Mouse (Mus musculus): ENCODE measurements around the gene Lpar3. TPM values are rescaled to one million over a fixed set of nuclear protein-coding genes. Genes with fewer than 3 reads are reported as not detected.

Gene Lpar3
- polyA plus RNA-seq, 1 experiment from 2014 or later = 2.1 TPM

GRCm38 (mm10) chr3:146211964-146212363 is 8.8 kb upstream of the Lpar3 start:
- no peak for ATAC-seq (ENCODE audit: insufficient number of reproducible peaks, low FRiP score, low TSS enrichment, low read depth)
- 78% methylated on average over 2 of the region's 2 CpGs for WGBS
- H3K4me1 ChIP-seq = no peaks in the 10 kb centered on the region

GRCm38 (mm10) chr3:146213336-146213735 is 7.4 kb upstream of the Lpar3 start:
- Histone ChIP-seq H3K27me3 (no peaks in the 10 kb centered on the region), H3K4me3 (no peak overlapping the region), H3K4me1 (no peaks in the 10 kb centered on the region), H3K4me2 (no peak overlapping the region), H3K9me3 (no peaks in the 10 kb centered on the region), H3K27ac (no peak overlapping the region), H3K36me3 (no peaks in the 10 kb centered on the region), H3K9ac (no peak overlapping the region)
- WGBS = 47% methylated on average over 5 of the region's 5 CpGs
- ATAC-seq (ENCODE audit: insufficient number of reproducible peaks, low FRiP score, low TSS enrichment, low read depth) = no peak

More at GRCm38 (mm10) chr3:146211964-146212363, 8.8 kb upstream of the Lpar3 start:
- Histone ChIP-seq H3K9me3 (no peaks in the 10 kb centered on the region), H3K4me3 (no peak overlapping the region), H3K4me2 (no peak overlapping the region), H3K9ac (no peak overlapping the region), H3K27ac (no peak overlapping the region), H3K36me3 (no peaks in the 10 kb centered on the region), H3K27me3 (no peaks in the 10 kb centered on the region)

- no peak for ATAC-seq (ENCODE audit: insufficient number of reproducible peaks, low FRiP score, low TSS enrichment, low read depth)
- Histone ChIP-seq H3K9ac (no peak overlapping the region), H3K4me3 (no peak overlapping the region), H3K4me2 (no peak overlapping the region), H3K27ac (no peak overlapping the region), H3K36me3 (no peaks in the 10 kb centered on the region), H3K4me1 (peaks cover 10% of the 10 kb centered on the region), H3K27me3 (peaks cover 19% of the 10 kb centered on the region), H3K9me3 (no peaks in the 10 kb centered on the region)
- WGBS = 87% methylated on average over 3 of the region's 3 CpGs
These were observed 4.2 kb upstream of the Lpar3 start for GRCm38 (mm10) chr3:146216561-146216960.

- WGBS = 58% methylated on average over 4 of the region's 4 CpGs
- Histone ChIP-seq H3K4me3 (no peak overlapping the region), H3K27me3 (peaks cover 37% of the 10 kb centered on the region), H3K4me1 (peaks cover 11% of the 10 kb centered on the region), H3K27ac (no peak overlapping the region), H3K9ac (no peak overlapping the region), H3K4me2 (no peak overlapping the region), H3K9me3 (no peaks in the 10 kb centered on the region), H3K36me3 (no peaks in the 10 kb centered on the region)
- no peak for ATAC-seq (ENCODE audit: insufficient number of reproducible peaks, low FRiP score, low TSS enrichment, low read depth)
These were observed 3.5 kb downstream of the Lpar3 start for GRCm38 (mm10) chr3:146224271-146224670.

GRCm38 (mm10) chr3:146225061-146225761 is 4.4 kb downstream of the Lpar3 start:
- 77% methylated on average over 7 of the region's 7 CpGs for WGBS
- Histone ChIP-seq H3K27ac (no peak overlapping the region), H3K4me2 (no peak overlapping the region), H3K36me3 (no peaks in the 10 kb centered on the region), H3K4me3 (no peak overlapping the region), H3K4me1 (peaks cover 11% of the 10 kb centered on the region), H3K9ac (no peak overlapping the region), H3K9me3 (no peaks in the 10 kb centered on the region), H3K27me3 (peaks cover 35% of the 10 kb centered on the region)
- no peak for ATAC-seq (ENCODE audit: insufficient number of reproducible peaks, low FRiP score, low TSS enrichment, low read depth)

- no peaks in the 10 kb centered on the region for H3K36me3 ChIP-seq
- peaks cover 13% of the 10 kb centered on the region for H3K27me3 ChIP-seq
- no peak overlapping the region for H3K9ac ChIP-seq
- H3K4me2 ChIP-seq = no peak overlapping the region
- H3K9me3 ChIP-seq = no peaks in the 10 kb centered on the region
- no peak for ATAC-seq (ENCODE audit: insufficient number of reproducible peaks, low FRiP score, low TSS enrichment, low read depth)
- 61% methylated on average over 3 of the region's 3 CpGs for WGBS
- H3K4me3 ChIP-seq = no peak overlapping the region
- no peaks in the 10 kb centered on the region for H3K4me1 ChIP-seq
- H3K27ac ChIP-seq = no peak overlapping the region
These were observed 6.7 kb downstream of the Lpar3 start for GRCm38 (mm10) chr3:146227427-146227826.

- Histone ChIP-seq H3K27me3 (peaks cover 4% of the 10 kb centered on the region; the same call in 1 of the 2 replicates), H3K9me3 (no peaks in the 10 kb centered on the region), H3K4me2 (no peak overlapping the region), H3K4me3 (no peak overlapping the region), H3K27ac (no peak overlapping the region), H3K4me1 (no peaks in the 10 kb centered on the region), H3K9ac (no peak overlapping the region), H3K36me3 (no peaks in the 10 kb centered on the region)
- WGBS = 91% methylated on average over 13 of the region's 13 CpGs
- ATAC-seq (ENCODE audit: insufficient number of reproducible peaks, low FRiP score, low TSS enrichment, low read depth) = no peak
These were observed 8.0 kb downstream of the Lpar3 start for GRCm38 (mm10) chr3:146228559-146229310.

GRCm38 (mm10) chr3:146232708-146233107 is 11.9 kb downstream of the Lpar3 start:
- no peak for ATAC-seq (ENCODE audit: insufficient number of reproducible peaks, low FRiP score, low TSS enrichment, low read depth)
- Histone ChIP-seq H3K4me2 (no peak overlapping the region), H3K27ac (no peak overlapping the region), H3K27me3 (no peaks in the 10 kb centered on the region; the same call in 1 of the 2 replicates), H3K9ac (no peak overlapping the region), H3K4me3 (no peak overlapping the region), H3K36me3 (no peaks in the 10 kb centered on the region), H3K4me1 (peaks cover 5% of the 10 kb centered on the region), H3K9me3 (no peaks in the 10 kb centered on the region)
- WGBS = 65% methylated on average over 7 of the region's 7 CpGs

- H3K4me3 ChIP-seq = no peak overlapping the region
- H3K9ac ChIP-seq = no peak overlapping the region
- no peaks in the 10 kb centered on the region; the same call in 1 of the 2 replicates for H3K27me3 ChIP-seq
- H3K9me3 ChIP-seq = no peaks in the 10 kb centered on the region
- peaks cover 5% of the 10 kb centered on the region for H3K4me1 ChIP-seq
- no peak overlapping the region for H3K4me2 ChIP-seq
- no peak overlapping the region for H3K27ac ChIP-seq
- H3K36me3 ChIP-seq = no peaks in the 10 kb centered on the region
- 52% methylated on average over 4 of the region's 4 CpGs for WGBS
- ATAC-seq (ENCODE audit: insufficient number of reproducible peaks, low FRiP score, low TSS enrichment, low read depth) = no peak
These were observed 13.0 kb downstream of the Lpar3 start for GRCm38 (mm10) chr3:146233741-146234140.

- Histone ChIP-seq H3K4me3 (no peak overlapping the region), H3K9me3 (no peaks in the 10 kb centered on the region), H3K36me3 (no peaks in the 10 kb centered on the region), H3K4me2 (no peak overlapping the region), H3K4me1 (peaks cover 5% of the 10 kb centered on the region), H3K27ac (no peak overlapping the region), H3K27me3 (no peaks in the 10 kb centered on the region; the same call in 1 of the 2 replicates), H3K9ac (no peak overlapping the region)
- 74% methylated on average over 10 of the region's 10 CpGs for WGBS
- ATAC-seq (ENCODE audit: insufficient number of reproducible peaks, low FRiP score, low TSS enrichment, low read depth) = no peak
These were observed 13.8 kb downstream of the Lpar3 start for GRCm38 (mm10) chr3:146234530-146234929.

GRCm38 (mm10) chr3:146236280-146236679 is 15.5 kb downstream of the Lpar3 start:
- 34% methylated on average over 8 of the region's 8 CpGs for WGBS
- no peak for ATAC-seq (ENCODE audit: insufficient number of reproducible peaks, low FRiP score, low TSS enrichment, low read depth)
- no peak overlapping the region for H3K4me3 ChIP-seq
- peaks cover 5% of the 10 kb centered on the region for H3K4me1 ChIP-seq
- H3K36me3 ChIP-seq = no peaks in the 10 kb centered on the region
- H3K9me3 ChIP-seq = no peaks in the 10 kb centered on the region
- no peak overlapping the region for H3K27ac ChIP-seq
- H3K4me2 ChIP-seq = no peak overlapping the region
- no peak overlapping the region for H3K9ac ChIP-seq
- no peaks in the 10 kb centered on the region; the same call in 1 of the 2 replicates for H3K27me3 ChIP-seq

GRCm38 (mm10) chr3:146237676-146238075 is 16.9 kb downstream of the Lpar3 start:
- WGBS = 73% methylated on average over 5 of the region's 5 CpGs
- no peak for ATAC-seq (ENCODE audit: insufficient number of reproducible peaks, low FRiP score, low TSS enrichment, low read depth)
- Histone ChIP-seq H3K27me3 (no peaks in the 10 kb centered on the region; the same call in 1 of the 2 replicates), H3K4me2 (no peak overlapping the region), H3K4me1 (peaks cover 5% of the 10 kb centered on the region), H3K9ac (no peak overlapping the region), H3K36me3 (no peaks in the 10 kb centered on the region), H3K27ac (no peak overlapping the region), H3K4me3 (no peak overlapping the region), H3K9me3 (no peaks in the 10 kb centered on the region)

Measured in limb, embryonic 15.5 days (tissue).